Mouse (Mus musculus): Measurements from ENCODE around the gene Spin1.

DNA sequence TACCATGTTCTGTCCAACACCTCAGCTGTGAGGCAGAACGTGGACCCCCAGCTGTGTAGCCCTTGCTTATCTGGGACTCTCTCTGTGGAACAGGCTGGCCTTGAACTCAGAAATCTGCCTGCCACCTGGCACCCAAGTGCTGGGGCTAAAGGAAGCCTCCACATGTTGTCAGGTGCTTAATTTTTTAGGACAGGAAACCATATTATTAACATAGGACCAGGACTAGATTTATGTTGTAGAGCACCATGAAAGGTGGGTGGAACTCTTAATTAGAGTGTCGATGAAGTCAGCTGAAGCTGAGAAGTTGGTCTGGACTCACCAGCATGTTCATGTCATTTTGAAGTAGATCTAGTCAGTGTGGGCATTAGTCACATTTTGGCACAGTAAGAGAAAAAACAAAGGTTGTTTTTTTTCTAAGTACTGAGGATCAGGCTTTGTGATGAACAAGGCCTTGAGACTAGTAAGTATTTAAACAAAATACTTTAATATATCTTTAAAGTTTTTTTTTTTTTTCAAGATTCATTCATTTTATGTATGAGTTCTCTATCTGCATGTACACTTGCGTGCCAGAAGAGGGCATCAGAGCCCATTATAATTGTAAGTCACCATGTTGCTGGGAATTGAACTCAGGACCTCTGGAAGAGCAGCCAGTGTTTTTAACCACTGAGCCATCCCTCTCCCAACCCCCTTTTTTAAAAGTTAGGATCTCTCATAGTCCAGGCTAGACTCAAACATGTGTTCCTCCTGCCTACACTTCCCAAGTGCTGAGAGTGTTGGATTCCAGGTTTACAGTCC lies 5.4 kb downstream of the Spin1 start:
- TF ChIP-seq CTCF (IDR thresholded peaks at IDR 0.05; ENCODE audit: low read depth) (0 out of 2 replicates have a peak, but pooled peaks have one; percentile 7), EP300 (IDR thresholded peaks at IDR 0.05; ENCODE audit: low read depth) (no peak)
